Mouse (Mus musculus) ovary, postnatal 10 days (tissue): ENCODE results near the gene Hnrnpu.
"Not testable (repeated sequence)": the region's sequence is repeated elsewhere in the genome, so short reads cannot be mapped to it uniquely, and the experiment has no call there.

ENCODE experiments used
- DNase-seq: peaks from one replicate; pipeline ENCODE4 v3.0.0; 2022; ENCODE audit warnings: low spot score

Hnrnpu gene

GRCm38 (mm10) chr1:178310128-178310527 is 27.5 kb downstream of the Hnrnpu start:
- no peak for DNase-seq

GRCm38 (mm10) chr1:178309487-178309886 is 28.1 kb downstream of the Hnrnpu start:
- no peak for DNase-seq

GRCm38 (mm10) chr1:178303425-178303824 is 34.2 kb downstream of the Hnrnpu start:
- DNase-seq: peak; percentile 32

- DNase-seq: not testable (repeated sequence)
Observed at GRCm38 (mm10) chr1:178301261-178301660, 36.3 kb downstream of the Hnrnpu start.

GRCm38 (mm10) chr1:178294051-178294450 is 43.5 kb downstream of the Hnrnpu start:
- no peak for DNase-seq

- no peak for DNase-seq
Observed at GRCm38 (mm10) chr1:178291716-178292115, 45.9 kb downstream of the Hnrnpu start.

- DNase-seq: no peak
Observed at GRCm38 (mm10) chr1:178287601-178288176, 49.9 kb downstream of the Hnrnpu start.

GRCm38 (mm10) chr1:178283946-178284720 is 53.5 kb downstream of the Hnrnpu start:
- DNase-seq: no peak

- not testable (repeated sequence) for DNase-seq
Observed at GRCm38 (mm10) chr1:178283314-178283713, 54.3 kb downstream of the Hnrnpu start.

- DNase-seq: peak; percentile 31
Observed at GRCm38 (mm10) chr1:178276054-178276911, 61.3 kb downstream of the Hnrnpu start.

GRCm38 (mm10) chr1:178275738-178276053 is 61.9 kb downstream of the Hnrnpu start:
- no peak for DNase-seq

GRCm38 (mm10) chr1:178275174-178275730 is 62.3 kb downstream of the Hnrnpu start:
- no peak for DNase-seq
